Mouse (Mus musculus): Measurements from ENCODE around the gene Olfr1396. TPM values are rescaled to one million over a fixed set of nuclear protein-coding genes. Genes with fewer than 3 reads are reported as not detected.

Gene Olfr1396
- under 1 TPM in 1 of 2 experiments, not detected in 1; 0.06 TPM for polyA plus RNA-seq (2017; shearing (Covaris generic))

DNA sequence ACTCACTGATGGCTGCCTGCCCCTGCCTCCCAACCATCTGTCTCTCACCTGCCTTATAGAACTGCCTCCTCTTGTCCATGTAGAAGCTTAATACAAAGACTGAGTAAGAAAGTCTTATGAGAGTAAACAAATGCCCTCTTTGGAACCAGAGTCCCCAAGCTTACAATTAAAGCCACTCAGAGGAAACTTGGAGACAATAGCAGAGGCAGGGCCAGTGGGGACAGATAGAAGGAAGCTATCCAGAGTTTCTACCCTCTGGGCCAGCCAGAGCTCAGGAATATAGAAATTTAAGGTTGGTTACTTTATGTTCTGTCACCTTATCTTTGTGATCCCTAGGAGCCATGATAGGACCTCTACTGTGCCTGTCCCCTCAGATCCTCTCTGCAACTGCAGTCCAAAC is at the start of gene Olfr1396:
Gene Olfr1396, minus strand, starts transcription at position 101 of the 400 bp plus-strand sequence.

DNA sequence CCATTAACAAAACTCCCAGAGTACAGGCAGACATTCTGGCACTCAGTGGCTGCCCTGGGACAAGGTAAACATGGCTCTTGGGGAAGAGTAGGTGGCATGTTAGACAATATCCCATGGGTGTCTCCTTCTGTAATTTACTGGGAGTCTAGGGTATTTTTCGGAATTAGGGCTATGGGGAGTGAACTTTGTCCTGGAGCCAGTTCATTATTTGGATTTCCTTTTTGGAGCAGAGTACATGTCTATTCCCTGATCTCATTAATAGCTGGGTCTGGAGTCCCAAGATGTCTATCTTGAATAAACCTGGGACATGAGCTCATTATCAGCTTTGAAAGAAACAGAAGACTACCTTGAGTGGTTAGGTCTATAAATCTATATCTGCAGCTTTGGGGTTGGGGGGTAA is 39.4 kb upstream of the Olfr1396 start, which contains the start of gene Olfr1394:
Gene Olfr1394, plus strand, starts transcription at position 301 of the 400 bp plus-strand sequence.

DNA sequence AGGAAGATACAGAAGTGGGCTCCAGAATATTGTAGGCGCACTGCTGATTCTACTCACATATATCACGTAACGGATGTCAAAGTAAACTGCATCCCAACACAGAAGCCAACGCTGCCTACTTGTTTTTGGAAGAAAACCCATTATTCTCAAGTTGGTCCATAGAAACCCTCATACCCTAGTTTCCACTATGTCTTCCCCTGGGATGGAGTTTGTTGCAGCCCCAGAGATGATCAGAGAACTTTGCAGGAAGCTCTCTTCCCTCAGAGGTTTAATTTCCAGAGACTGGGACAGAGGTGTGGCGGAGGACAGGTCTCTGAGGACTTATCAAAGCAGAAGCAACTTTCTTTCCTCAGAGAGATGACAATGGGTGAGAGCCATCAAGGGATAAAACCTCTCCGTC is 27.3 kb upstream of the Olfr1396 start, which contains the start of gene Olfr1395:
Gene Olfr1395, plus strand, starts transcription at position 301 of the 400 bp plus-strand sequence.

DNA sequence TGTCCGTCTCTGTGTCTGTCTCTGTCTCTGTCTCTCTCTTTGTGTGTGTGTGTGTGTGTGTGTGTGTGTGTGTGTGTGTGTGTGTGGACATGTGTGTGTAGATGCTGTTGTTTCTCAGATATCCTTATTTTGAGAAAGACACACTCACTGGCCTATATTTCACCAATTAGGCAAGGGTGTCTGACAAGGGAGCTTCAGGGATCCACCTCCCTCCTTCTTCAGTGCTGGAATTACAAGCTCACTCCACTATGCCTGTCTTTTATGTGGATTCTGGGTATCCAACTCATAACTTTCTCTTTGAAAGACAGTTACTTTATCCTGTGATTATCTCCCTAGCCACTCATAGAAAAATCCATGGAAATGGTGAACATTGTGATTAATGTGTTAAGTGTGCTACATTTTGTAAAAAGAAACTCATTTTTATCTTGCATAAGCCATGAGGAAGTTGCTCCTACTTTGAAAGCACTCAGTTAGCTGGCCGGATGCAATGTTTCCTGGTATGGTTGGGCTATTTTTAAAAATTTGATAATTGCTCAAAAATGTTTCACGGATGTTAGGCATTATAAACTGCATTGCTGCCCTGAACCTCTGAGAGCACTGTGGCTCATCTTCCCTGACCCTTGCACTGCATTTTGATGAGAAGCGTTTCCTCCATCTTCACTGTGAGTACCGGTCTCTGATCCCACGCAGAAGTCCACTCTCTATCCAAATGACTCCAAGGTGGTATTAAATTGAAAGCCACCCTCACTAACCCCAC is 38.5 kb downstream of the Olfr1396 start, which contains the start of gene Ifi47:
Gene Ifi47, plus strand, starts transcription at position 587 of the 757 bp plus-strand sequence.

DNA sequence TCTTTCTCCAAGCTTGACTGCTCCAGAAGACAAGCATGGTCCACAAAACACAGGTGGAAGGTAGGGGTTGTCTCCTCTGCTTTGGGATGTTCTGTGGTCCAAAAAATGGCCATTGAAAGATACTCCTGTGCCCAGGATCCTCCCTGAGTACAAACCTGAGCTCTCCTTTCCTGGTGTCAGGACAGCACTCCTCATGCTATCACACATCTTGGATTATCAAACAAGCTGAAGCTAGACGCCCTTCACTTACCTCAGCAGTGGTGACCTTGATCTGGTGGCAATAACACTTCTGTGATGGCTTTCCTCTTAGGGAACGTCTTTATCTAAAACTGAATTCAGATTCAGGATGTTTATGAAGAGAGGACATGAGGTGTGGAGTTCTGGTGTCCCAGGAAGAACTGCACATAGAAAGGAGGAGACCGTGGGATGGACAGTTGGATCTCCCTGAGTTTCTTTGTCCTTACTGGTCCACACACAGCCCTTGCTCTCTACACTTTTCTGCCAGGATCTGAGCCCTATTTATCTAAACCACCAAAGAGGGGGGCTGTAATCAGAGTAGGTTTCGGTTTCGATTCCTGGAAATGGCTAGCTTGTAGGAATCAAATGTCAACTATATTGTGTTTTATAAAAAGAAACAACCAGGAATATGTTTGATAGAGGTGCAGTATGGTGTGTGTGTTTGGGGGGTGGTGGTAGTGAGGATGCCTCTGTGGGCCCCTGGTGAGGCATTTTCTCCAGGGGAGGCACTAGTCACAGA is 50.8 kb downstream of the Olfr1396 start, which contains the start of gene Tgtp2:
Gene Tgtp2, minus strand, starts transcription at position 494 of the 757 bp plus-strand sequence.

Other genes with a start within 250 kb of the Olfr1396 start
- 100 to 1,000 TPM; 184 to 211 TPM for gene Irgm1, start 243.2 kb downstream of the Olfr1396 start, polyA plus RNA-seq (2017; shearing (Covaris generic))
- 1 to 10 TPM; 1.3 to 1.4 TPM for gene Gm5431, start 212.7 kb downstream of the Olfr1396 start, polyA plus RNA-seq (2017; shearing (Covaris generic))
- 100 to 1,000 TPM; 135 to 194 TPM for gene Psme2b, start 168.7 kb downstream of the Olfr1396 start, polyA plus RNA-seq (2017; shearing (Covaris generic))
- 1 to 10 TPM; 1.3 to 1.4 TPM for gene Olfr56, start 136.0 kb downstream of the Olfr1396 start, polyA plus RNA-seq (2017; shearing (Covaris generic))
- 100 to 1,000 TPM; 111 to 163 TPM for gene 9930111J21Rik1, start 135.5 kb downstream of the Olfr1396 start, polyA plus RNA-seq (2017; shearing (Covaris generic))
- gene Gm12185, start 122.6 kb downstream of the Olfr1396 start, polyA plus RNA-seq (2017; shearing (Covaris generic)) = 1 to 10 TPM; 4.8 to 6.1 TPM
- gene Tgtp1, start 120.7 kb downstream of the Olfr1396 start, polyA plus RNA-seq (2017; shearing (Covaris generic)) = 100 to 1,000 TPM; 236 to 376 TPM
- gene 9930111J21Rik2, start 63.6 kb downstream of the Olfr1396 start, polyA plus RNA-seq (2017; shearing (Covaris generic)) = 10 to 100 TPM; 60.5 to 94.4 TPM
- gene Tgtp2, start 50.7 kb downstream of the Olfr1396 start, polyA plus RNA-seq (2017; shearing (Covaris generic)) = 100 to 1,000 TPM; 342 to 358 TPM
- 100 to 1,000 TPM; 570 to 631 TPM for gene Ifi47, start 38.3 kb downstream of the Olfr1396 start, polyA plus RNA-seq (2017; shearing (Covaris generic))
- gene Olfr1395, start 27.4 kb upstream of the Olfr1396 start, polyA plus RNA-seq (2017; shearing (Covaris generic)) = not detected
- gene Olfr1394, start 39.5 kb upstream of the Olfr1396 start, polyA plus RNA-seq (2017; shearing (Covaris generic)) = not detected
- gene Btnl9, start 72.3 kb upstream of the Olfr1396 start, polyA plus RNA-seq (2017; shearing (Covaris generic)) = not detected
- gene Zfp62, start 88.4 kb upstream of the Olfr1396 start, polyA plus RNA-seq (2017; shearing (Covaris generic)) = 10 to 100 TPM; 49.5 to 55.2 TPM
- gene Mgat1, start 129.3 kb upstream of the Olfr1396 start, polyA plus RNA-seq (2017; shearing (Covaris generic)) = 100 to 1,000 TPM in 1 of 2 experiments, 10 to 100 TPM in 1; 58.6 to 112 TPM
- gene Olfr1393, start 163.4 kb upstream of the Olfr1396 start, polyA plus RNA-seq (2017; shearing (Covaris generic)) = not detected
- under 1 TPM in 1 of 2 experiments, not detected in 1; 0.05 TPM for gene Olfr1392, start 170.4 kb upstream of the Olfr1396 start, polyA plus RNA-seq (2017; shearing (Covaris generic))
- not detected for gene Olfr10, start 189.9 kb upstream of the Olfr1396 start, polyA plus RNA-seq (2017; shearing (Covaris generic))
- not detected for gene Olfr1391, start 207.9 kb upstream of the Olfr1396 start, polyA plus RNA-seq (2017; shearing (Covaris generic))
- gene Olfr1390, start 220.3 kb upstream of the Olfr1396 start, polyA plus RNA-seq (2017; shearing (Covaris generic)) = not detected